Mouse (Mus musculus) bone marrow macrophage, adult 2 months (primary cell): ENCODE data around the gene Fbxw9.

ENCODE experiments used
- CTCF ChIP-seq: IDR thresholded peaks from 2 replicates; pipeline ENCODE4 v1.5.1; 2012; ENCODE audit warnings: low read depth, mild to moderate bottlenecking, low read length, moderate library complexity
- POLR2A ChIP-seq: IDR thresholded peaks from 2 replicates; pipeline ENCODE4 v1.6.1; 2012; ENCODE audit warnings: mild to moderate bottlenecking, low read depth, low read length, borderline replicate concordance

DNA sequence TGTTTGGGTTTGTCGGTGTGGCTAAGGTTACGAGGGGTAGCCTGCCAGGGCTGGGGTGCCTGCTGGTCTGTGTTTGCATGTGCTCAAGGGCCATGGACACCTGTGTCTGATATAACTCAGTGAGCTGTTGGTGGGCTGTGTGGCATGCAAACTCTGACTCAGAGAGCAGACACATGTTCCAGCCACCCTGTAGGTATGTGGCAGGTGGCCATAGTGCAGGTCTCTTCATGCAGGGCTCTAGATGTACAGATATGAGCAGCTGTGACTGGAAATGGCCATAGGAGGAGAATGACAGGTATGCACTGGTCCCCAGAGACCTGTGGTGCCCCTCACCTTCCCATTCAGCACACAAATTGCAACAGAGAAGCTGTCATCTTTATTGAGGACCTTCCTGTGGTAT lies 7.3 kb downstream of the Fbxw9 start:
- TF ChIP-seq CTCF (no peak), POLR2A (no peak)
